Mouse (Mus musculus) bone marrow macrophage, adult 2 months (primary cell): ENCODE results near the gene Auh. TPM values are rescaled to one million over a fixed set of nuclear protein-coding genes. Genes with fewer than 3 reads are reported as not detected.
A peak's percentile ranks its signal among the peaks of the same experiment; 100 is the strongest.

Source experiments
- H3K27ac ChIP-seq: 2 replicates; pipeline ENCODE4 v1.5.1; 2012; ENCODE audit warnings: low read depth, low read length; ENCODE audit not compliant: insufficient read depth
- H3K4me1 ChIP-seq: 2 replicates; pipeline ENCODE4 v1.6.1; 2012; ENCODE audit warnings: low read length; ENCODE audit not compliant: control insufficient read depth, insufficient read depth
- H3K4me3 ChIP-seq: 2 replicates; pipeline ENCODE4 v1.5.1; 2012; ENCODE audit warnings: mild to moderate bottlenecking, low read length, moderate library complexity; ENCODE audit not compliant: insufficient read depth
- CTCF ChIP-seq: IDR thresholded peaks from 2 replicates; pipeline ENCODE4 v1.5.1; 2012; ENCODE audit warnings: low read depth, mild to moderate bottlenecking, low read length, moderate library complexity
- POLR2A ChIP-seq: IDR thresholded peaks from 2 replicates; pipeline ENCODE4 v1.6.1; 2012; ENCODE audit warnings: mild to moderate bottlenecking, low read depth, low read length, borderline replicate concordance
- polyA plus RNA-seq: library from polyadenylated mRNA; stranded (reverse); fragments of >200 nt; gene quantifications from 2 replicates; pipeline ENCODE4 v1.2.4, GENCODE M21; 2012; ENCODE audit not compliant: missing spikeins, insufficient read depth, insufficient read length

Gene Auh
- polyA plus RNA-seq, 1 experiment = 41.6 TPM

DNA sequence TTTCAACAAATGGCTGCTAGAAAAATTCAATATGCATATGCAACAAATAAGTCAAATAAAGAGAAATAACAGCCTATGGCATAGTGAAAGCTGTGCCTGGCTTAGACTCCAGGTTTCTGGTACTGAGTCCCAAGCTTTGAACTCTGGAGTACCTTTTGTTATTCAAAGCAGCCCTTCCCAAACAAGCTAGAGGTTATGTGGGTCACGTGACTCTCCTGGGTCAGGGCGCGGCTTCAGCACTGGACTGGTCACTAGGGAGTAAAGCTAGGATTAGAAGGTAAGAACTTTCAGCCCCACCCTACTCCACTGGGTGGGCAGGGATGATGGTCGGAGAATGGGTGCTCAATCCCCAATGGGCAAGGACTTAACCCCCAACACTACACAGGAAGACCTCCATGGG, 18.2 kb downstream of the Auh start:
- peaks cover 15% of the 10 kb centered on the region for H3K4me1 ChIP-seq
- no peak for TF ChIP-seq CTCF
- no peak for TF ChIP-seq POLR2A
- no peak overlapping the region for H3K4me3 ChIP-seq
- H3K27ac ChIP-seq = no peak overlapping the region

GRCm38 (mm10) chr13:52906296-52906695, 23.2 kb downstream of the Auh start:
- H3K27ac ChIP-seq = no peak overlapping the region
- H3K4me1 ChIP-seq = no peaks in the 10 kb centered on the region
- TF ChIP-seq CTCF = no peak
- TF ChIP-seq POLR2A = no peak
- no peak overlapping the region for H3K4me3 ChIP-seq

GRCm38 (mm10) chr13:52904175-52904574, 25.3 kb downstream of the Auh start:
- H3K4me3 ChIP-seq = no peak overlapping the region
- H3K4me1 ChIP-seq = no peaks in the 10 kb centered on the region
- TF ChIP-seq CTCF = no peak
- no peak for TF ChIP-seq POLR2A
- no peak overlapping the region for H3K27ac ChIP-seq

GRCm38 (mm10) chr13:52903767-52904166, 25.7 kb downstream of the Auh start:
- no peak overlapping the region for H3K4me3 ChIP-seq
- no peaks in the 10 kb centered on the region for H3K4me1 ChIP-seq
- TF ChIP-seq POLR2A (no peak), CTCF (no peak)
- H3K27ac ChIP-seq = no peak overlapping the region

DNA sequence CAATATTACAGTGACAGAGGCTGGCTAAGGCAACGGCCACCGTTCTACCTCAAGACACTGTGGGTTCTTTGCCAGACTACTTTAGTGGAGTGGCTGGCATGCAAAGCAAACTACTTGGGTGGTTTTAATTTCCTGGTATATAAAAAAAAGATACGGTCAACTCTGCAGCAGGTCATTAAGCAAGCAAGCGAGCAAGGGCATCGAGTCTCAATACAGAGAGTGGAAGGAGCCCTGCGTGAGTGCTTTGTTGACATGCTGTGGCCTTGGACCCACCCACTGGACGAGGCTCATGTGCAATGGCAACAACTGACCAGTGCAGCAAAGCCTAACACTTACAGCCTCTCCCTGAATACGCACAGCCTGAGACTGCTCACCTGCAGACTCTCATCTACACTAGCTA, 27.0 kb downstream of the Auh start:
- TF ChIP-seq CTCF (no peak), POLR2A (no peak)
- no peaks in the 10 kb centered on the region for H3K4me1 ChIP-seq
- no peak overlapping the region for H3K27ac ChIP-seq
- no peak overlapping the region for H3K4me3 ChIP-seq

GRCm38 (mm10) chr13:52899664-52900063, 29.8 kb downstream of the Auh start:
- H3K27ac ChIP-seq = no peak overlapping the region
- no peak for TF ChIP-seq POLR2A
- no peak for TF ChIP-seq CTCF
- H3K4me1 ChIP-seq = no peaks in the 10 kb centered on the region

GRCm38 (mm10) chr13:52897806-52898205, 31.7 kb downstream of the Auh start:
- no peak for TF ChIP-seq CTCF
- Histone ChIP-seq H3K27ac (no peak overlapping the region), H3K4me3 (no peak overlapping the region), H3K4me1 (peaks cover 2% of the 10 kb centered on the region)

More at GRCm38 (mm10) chr13:52899664-52900063, 29.8 kb downstream of the Auh start:
- H3K4me3 ChIP-seq = no peak overlapping the region

DNA sequence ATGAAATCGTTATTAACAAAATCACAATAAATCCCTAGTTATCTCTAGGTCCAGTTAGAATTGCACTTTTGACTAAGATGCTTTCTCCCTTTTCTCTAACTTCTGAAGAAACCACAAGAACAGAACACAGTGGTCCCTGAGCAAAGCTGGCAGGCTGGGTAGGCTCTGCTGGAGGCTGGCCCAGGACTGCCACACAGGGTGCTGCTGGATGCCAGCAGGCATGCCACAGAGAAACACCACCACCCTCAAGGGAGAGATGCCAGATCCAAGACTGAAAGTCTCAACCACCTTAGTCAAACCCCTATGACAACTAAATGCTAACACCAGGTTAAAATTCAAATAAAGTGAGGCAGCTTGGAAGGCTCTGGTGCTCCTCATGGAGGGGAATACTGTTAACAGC, 36.7 kb downstream of the Auh start:
- Histone ChIP-seq H3K27ac (no peak overlapping the region), H3K4me3 (no peak overlapping the region), H3K4me1 (peaks cover 20% of the 10 kb centered on the region)
- TF ChIP-seq POLR2A = no peak

GRCm38 (mm10) chr13:52892065-52892503, 37.4 kb downstream of the Auh start:
- TF ChIP-seq POLR2A = no peak
- no peak for TF ChIP-seq CTCF
- Histone ChIP-seq H3K4me3 (peak overlapping the region; percentile 3; the same call in 1 of the 2 replicates), H3K27ac (peak overlapping the region; percentile 52), H3K4me1 (peaks cover 20% of the 10 kb centered on the region)

DNA sequence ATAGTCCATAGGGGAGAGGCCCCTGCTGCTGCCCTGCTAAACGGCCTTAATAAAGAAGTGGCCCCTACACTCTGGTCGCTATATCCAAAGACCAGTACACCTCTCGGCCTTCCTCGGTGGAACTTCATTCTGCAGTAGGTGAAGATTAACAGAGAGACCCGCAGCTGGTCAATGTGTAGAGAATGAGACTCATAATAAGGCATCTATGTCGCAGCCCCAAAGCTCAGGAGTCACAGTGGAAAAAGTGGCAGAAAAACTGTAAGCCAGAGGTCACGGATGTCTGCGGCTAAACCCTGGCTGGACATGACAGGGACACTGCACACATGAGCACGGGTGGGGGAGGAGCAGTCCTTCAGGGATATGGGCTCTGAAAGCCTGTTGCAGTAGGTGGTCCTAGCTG, 39.2 kb downstream of the Auh start:
- H3K4me3 ChIP-seq = no peak overlapping the region
- no peak overlapping the region for H3K27ac ChIP-seq
- peaks cover 20% of the 10 kb centered on the region for H3K4me1 ChIP-seq
- no peak for TF ChIP-seq POLR2A
- TF ChIP-seq CTCF = no peak

DNA sequence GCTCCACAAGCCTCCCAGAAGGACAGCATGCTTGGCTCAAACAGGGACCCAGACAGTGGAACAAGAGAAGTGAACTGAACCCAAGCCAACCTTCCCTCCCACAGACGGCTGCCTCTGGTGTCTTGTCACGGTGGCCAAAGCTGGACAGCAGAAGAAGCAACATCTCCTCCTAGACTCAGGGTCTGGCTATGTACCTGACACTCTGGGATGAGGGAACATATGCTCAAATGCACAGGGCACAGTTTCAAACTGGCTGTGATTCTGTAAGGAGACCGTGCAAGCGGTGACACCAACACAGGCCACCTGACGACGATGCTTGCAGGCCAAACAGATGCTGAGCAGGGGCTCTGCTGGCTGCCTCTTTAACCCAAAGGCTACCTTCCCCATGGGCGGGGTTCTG, 42.7 kb downstream of the Auh start:
- Histone ChIP-seq H3K4me1 (peaks cover 18% of the 10 kb centered on the region), H3K27ac (no peak overlapping the region), H3K4me3 (no peak overlapping the region)
- TF ChIP-seq POLR2A = no peak
- no peak for TF ChIP-seq CTCF

DNA sequence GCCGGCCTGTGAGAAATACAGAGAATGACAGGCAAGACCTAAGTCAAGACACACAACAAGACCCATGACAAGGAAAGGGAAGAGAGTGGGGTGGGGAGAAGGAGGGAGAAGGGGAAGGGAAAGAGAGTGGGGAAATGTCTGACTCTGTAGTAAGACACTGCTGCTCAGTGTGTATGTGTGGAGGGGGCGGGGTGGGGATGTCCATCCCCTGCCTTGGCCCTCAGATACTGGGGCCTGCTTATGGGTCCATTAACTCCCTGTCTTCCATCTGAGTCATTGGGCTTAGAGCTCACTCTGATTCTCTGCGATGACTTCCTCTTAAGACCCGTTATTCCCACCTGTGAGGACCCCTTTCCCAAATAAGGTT, 45.5 kb downstream of the Auh start:
- Histone ChIP-seq H3K4me3 (no peak overlapping the region), H3K4me1 (peaks cover 5% of the 10 kb centered on the region), H3K27ac (no peak overlapping the region)
- TF ChIP-seq CTCF = no peak
- no peak for TF ChIP-seq POLR2A
